Mouse (Mus musculus): ENCODE data around the gene Zfp429. TPM values are rescaled to one million over a fixed set of nuclear protein-coding genes. Genes with fewer than 3 reads are reported as not detected.

Gene Zfp429
- 1.8 and 2.3 TPM in 2 replicates for polyA plus RNA-seq (2012; rRNA removed)

DNA sequence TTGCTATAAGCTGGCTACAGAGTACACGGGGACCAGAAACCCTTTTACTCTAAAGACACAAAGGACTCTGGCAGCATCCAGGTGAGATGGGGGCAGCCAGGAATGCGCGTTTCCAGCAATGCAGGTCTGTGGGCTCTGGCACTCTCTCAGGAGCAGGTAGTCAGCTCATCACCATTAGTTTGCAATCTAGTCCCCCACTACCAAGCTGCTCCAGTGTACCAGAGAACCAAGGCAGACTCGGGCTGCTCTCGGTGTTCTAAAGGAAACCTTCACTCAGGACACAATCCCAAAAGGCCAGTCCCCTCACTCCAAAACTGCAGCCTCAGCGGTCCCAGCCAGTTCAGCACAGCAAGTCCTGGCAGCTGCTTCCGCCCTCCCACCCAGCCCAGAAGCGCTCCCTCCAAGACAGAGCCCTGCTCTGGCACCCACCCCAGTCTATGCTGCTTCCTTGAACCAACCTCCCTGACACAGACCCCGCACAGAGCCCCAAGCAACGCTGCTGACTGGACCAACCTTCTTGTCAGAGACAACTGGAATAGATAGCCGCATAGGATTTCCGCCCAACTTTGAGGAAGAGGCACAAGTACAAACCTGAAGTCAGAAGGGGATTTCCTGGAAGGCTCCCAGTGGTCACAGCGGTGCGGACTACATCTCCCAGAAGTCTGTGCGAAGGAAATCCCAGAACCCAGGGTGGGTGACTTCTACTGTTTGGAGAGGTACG, at the start of gene Zfp429:
Gene Zfp429 (minus strand): TSS at position 637 of the 721 bp plus-strand sequence.

GRCm38 (mm10) chr13:67421207-67421857, 21.7 kb upstream of the Zfp429 start, which contains the start of gene Zfp459:
Gene Zfp459, minus strand, starts transcription at chr13:67421418.

DNA sequence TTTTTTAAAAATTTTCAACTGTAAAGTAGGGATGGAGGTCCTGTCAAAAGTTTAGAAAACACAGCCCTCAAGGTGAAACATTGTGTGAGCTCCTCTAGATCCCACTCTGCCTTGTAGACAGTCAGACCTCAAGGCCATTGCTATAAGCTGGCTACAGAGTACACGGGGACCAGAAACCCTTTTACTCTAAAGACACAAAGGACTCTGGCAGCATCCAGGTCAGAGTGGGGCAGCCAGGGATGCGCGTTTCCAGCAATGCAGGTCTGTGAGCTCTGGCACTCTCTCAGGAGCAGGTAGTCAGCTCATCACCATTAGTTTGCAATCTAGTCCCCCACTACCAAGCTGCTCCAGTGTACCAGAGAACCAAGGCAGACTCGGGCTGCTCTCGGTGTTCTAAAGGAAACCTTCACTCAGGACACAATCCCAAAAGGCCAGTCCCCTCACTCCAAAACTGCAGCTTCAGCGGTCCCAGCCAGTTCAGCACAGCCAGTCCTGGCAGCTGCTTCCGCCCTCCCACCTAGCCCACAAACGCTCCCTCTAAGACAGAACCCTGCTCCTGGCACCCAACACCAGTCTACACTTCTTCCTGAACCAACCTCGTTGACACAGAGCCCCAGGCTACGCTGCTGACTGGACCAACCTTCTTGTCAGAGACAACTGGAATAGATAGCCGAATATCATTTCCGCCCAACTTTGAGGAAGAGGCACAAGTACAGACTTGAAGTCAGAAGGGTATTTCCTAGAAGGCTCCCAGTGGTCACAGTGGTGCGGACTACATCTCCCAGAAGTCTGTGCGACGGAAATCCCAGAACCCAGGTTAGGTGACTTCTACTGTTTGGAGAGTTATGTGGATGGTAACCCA, 24.3 kb downstream of the Zfp429 start, which contains the start of the genes Gm28041 and Zfp456:
Gene Gm28041 (minus strand): TSS at position 684 of the 862 bp plus-strand sequence.
Gene Zfp456 (minus strand): TSS at position 761 of the 862 bp plus-strand sequence.

DNA sequence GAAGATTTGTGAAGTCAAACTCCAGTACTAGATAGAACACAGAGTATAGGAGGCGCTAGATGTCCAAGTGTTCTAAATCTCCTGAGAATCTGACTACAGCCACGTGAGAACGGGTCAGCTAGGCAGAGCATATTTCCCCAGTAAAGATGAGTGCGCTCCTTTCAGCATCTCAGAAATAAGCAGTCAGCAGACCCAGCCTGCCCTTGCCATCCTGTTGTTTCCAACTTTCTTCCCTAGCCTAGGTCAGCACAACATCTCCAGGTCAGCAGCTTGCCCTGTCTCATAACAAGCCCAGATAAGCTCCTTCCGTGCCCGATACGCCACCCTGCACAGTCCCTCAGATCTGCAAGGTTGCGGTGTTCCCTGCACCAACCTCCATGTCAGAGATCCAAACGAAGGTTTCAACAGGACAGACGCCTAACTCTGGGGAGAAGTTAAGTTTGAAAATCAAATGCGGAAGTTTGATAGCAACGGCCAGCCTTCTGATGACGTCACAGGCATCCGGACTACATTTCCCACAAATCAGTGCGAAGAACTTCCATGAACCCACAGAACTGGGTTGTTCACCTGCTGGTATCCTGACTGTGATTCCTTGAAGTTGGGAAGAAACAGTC, 39.4 kb downstream of the Zfp429 start, which contains the start of the genes Gm28044 and Zfp953:
Gene Gm28044 (minus strand): TSS at position 406 of the 614 bp plus-strand sequence.
Gene Zfp953 (minus strand): TSS at position 475 of the 614 bp plus-strand sequence.

Other genes starting within 250 kb of the Zfp429 start
- 1.2 and 1.4 TPM in 2 replicates for gene Rsl1, start 226.6 kb downstream of the Zfp429 start, polyA plus RNA-seq (2012; rRNA removed)
- 0.18 and 0.21 TPM in 2 replicates for gene Zfp455, start 205.3 kb downstream of the Zfp429 start, polyA plus RNA-seq (2012; rRNA removed)
- gene Zfp458, start 121.4 kb downstream of the Zfp429 start, polyA plus RNA-seq (2012; rRNA removed), result 0.47 and 0.52 TPM in 2 replicates
- gene Zfp457, start 93.3 kb downstream of the Zfp429 start, polyA plus RNA-seq (2012; rRNA removed), result 0.41 and 0.48 TPM in 2 replicates
- gene Zfp595, start 67.2 kb downstream of the Zfp429 start, polyA plus RNA-seq (2012; rRNA removed), result 1.2 and 1.3 TPM in 2 replicates
- not detected in 2 replicates for gene Gm28044, start 39.3 kb downstream of the Zfp429 start, polyA plus RNA-seq (2012; rRNA removed)
- 0.79 and 0.83 TPM in 2 replicates for gene Zfp953, start 39.2 kb downstream of the Zfp429 start, polyA plus RNA-seq (2012; rRNA removed)
- 0.12 and 0.17 TPM in 2 replicates for gene Gm28041, start 24.1 kb downstream of the Zfp429 start, polyA plus RNA-seq (2012; rRNA removed)
- gene Zfp456, start 24.0 kb downstream of the Zfp429 start, polyA plus RNA-seq (2012; rRNA removed), result 0.27 and 0.32 TPM in 2 replicates
- 0.17 and 0.18 TPM in 2 replicates for gene Zfp459, start 21.6 kb upstream of the Zfp429 start, polyA plus RNA-seq (2012; rRNA removed)
- gene Zfp874a, start 51.8 kb upstream of the Zfp429 start, polyA plus RNA-seq (2012; rRNA removed), result 2.8 and 3.1 TPM in 2 replicates
- 2.7 and 2.8 TPM in 2 replicates for gene Zfp874b, start 84.4 kb upstream of the Zfp429 start, polyA plus RNA-seq (2012; rRNA removed)
- gene Zfp58, start 100.7 kb upstream of the Zfp429 start, polyA plus RNA-seq (2012; rRNA removed), result 1.3 TPM in 2 replicates
- gene Gm26965, start 126.3 kb upstream of the Zfp429 start, polyA plus RNA-seq (2012; rRNA removed), result not detected in 2 replicates
- 5.4 and 5.6 TPM in 2 replicates for gene Zfp87, start 126.4 kb upstream of the Zfp429 start, polyA plus RNA-seq (2012; rRNA removed)
- gene Zfp748, start 154.0 kb upstream of the Zfp429 start, polyA plus RNA-seq (2012; rRNA removed), result 2.3 and 2.5 TPM in 2 replicates
- gene Zfp729b, start 209.9 kb upstream of the Zfp429 start, polyA plus RNA-seq (2012; rRNA removed), result 0.88 and 0.95 TPM in 2 replicates
- gene Gm49345, start 237.9 kb upstream of the Zfp429 start, polyA plus RNA-seq (2012; rRNA removed), result not detected in 2 replicates
- gene Zfp729a, start 238.0 kb upstream of the Zfp429 start, polyA plus RNA-seq (2012; rRNA removed), result 0.93 and 0.98 TPM in 2 replicates

Measured in liver, embryonic 14 days (tissue).